Mouse (Mus musculus) kidney, postnatal 0 days (tissue): ENCODE measurements around the gene Irf2bp2. TPM values are rescaled to one million over a fixed set of nuclear protein-coding genes. Genes with fewer than 3 reads are reported as not detected.

ENCODE experiments used
- ATAC-seq: fragments of 200-750 bp; cut with Nextera tagmentation; replicated peaks from 2 replicates; pipeline ENCODE4 v1.8.0; 2017; ENCODE audit warnings: low read depth, moderate number of reproducible peaks, moderate TSS enrichment, moderate library complexity; ENCODE audit not compliant: low FRiP score
- DNase-seq: peaks from one replicate; pipeline ENCODE4 v3.0.0-alpha.2; 2016; ENCODE audit warnings: low spot score
- H3K27ac ChIP-seq: fragments of 300-500 bp; sonication (generic); 2 replicates; pipeline ENCODE4 v1.5.1; 2014; ENCODE audit warnings: mild to moderate bottlenecking
- H3K27me3 ChIP-seq: fragments of 300-500 bp; sonication (generic); 2 replicates; pipeline ENCODE4 v1.6.1; 2014; ENCODE audit warnings: low read length, mixed read lengths; ENCODE audit not compliant: insufficient read depth
- H3K36me3 ChIP-seq: fragments of 300-500 bp; sonication (generic); 2 replicates; pipeline ENCODE4 v1.6.1; 2014; ENCODE audit warnings: low read length, mixed read lengths; ENCODE audit not compliant: insufficient read depth
- H3K4me1 ChIP-seq: fragments of 300-500 bp; sonication (generic); replicated peaks from 2 replicates; pipeline ENCODE4 v1.6.1; 2014; ENCODE audit warnings: antibody characterized with exemption, low read length, mixed read lengths; ENCODE audit not compliant: insufficient read depth
- H3K4me2 ChIP-seq: fragments of 300-500 bp; sonication (generic); 2 replicates; pipeline ENCODE4 v1.6.1; 2014; ENCODE audit warnings: mild to moderate bottlenecking, low read length, moderate library complexity, mixed read lengths
- H3K4me3 ChIP-seq: fragments of 300-500 bp; sonication (generic); replicated peaks from 2 replicates; pipeline ENCODE4 v1.5.1; 2014; ENCODE audit warnings: low read depth, low read length
- H3K9ac ChIP-seq: fragments of 300-500 bp; sonication (generic); 2 replicates; pipeline ENCODE4 v1.6.1; 2014; ENCODE audit warnings: low read depth, low read length
- H3K9me3 ChIP-seq: fragments of 300-500 bp; sonication (generic); replicated peaks from 2 replicates; pipeline ENCODE4 v1.6.1; 2016; ENCODE audit warnings: low read length, inconsistent platforms, mixed read lengths
- CTCF ChIP-seq: IDR thresholded peaks from 2 replicates; pipeline ENCODE4 v1.5.1; 2016; ENCODE audit warnings: antibody characterized with exemption, low read depth, mild to moderate bottlenecking, moderate library complexity
- WGBS: fragments of 180-500 bp; shearing (Covaris S2); extraction: QIAGEN DNeasy Blood & Tissue Kit; methylation state at CpG from one replicate; pipeline ENCODE4 v1.1.7; 2014; 5-methylcytosine and 5-hydroxymethylcytosine counted together
- polyA plus RNA-seq: library from polyadenylated mRNA; unstranded; fragments of >200 nt; fragmentation: Nextera tagmentation; extraction: Ambion mirVana; gene quantifications from 2 replicates; pipeline ENCODE4 v1.2.1, GENCODE M21; 2015

The Irf2bp2 gene
- polyA plus RNA-seq, 1 experiment from 2014 or later = 15.6 TPM

DNA sequence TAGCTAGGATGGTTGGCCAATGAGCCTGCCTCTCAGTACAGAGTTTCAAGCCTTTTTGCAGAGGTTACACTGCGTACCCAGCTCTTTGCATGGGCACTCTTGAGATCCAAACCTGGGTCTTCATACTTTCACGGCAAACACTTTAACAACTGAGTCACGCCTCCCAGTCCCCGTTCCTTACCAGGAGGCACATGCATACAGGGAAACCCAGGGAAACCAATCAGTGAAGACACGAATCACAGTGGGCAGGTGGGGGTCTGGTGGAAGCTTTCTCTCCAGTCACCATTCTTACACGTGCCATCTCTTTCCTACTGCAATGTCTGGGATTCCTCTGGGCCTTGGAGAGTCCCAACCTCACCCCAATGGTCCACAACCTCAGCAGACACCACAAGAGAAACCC, 12.1 kb downstream of the Irf2bp2 start:
- H3K9ac ChIP-seq = no peak overlapping the region
- no peak overlapping the region for H3K27ac ChIP-seq
- DNase-seq (no peak), ATAC-seq (no peak)
- H3K9me3 ChIP-seq = no peaks in the 10 kb centered on the region
- H3K4me1 ChIP-seq = peaks cover 13% of the 10 kb centered on the region
- no peak for TF ChIP-seq CTCF
- 94% methylated on average over 6 of the region's 6 CpGs for WGBS
- no peak overlapping the region for H3K4me2 ChIP-seq
- H3K27me3 ChIP-seq = no peaks in the 10 kb centered on the region
- H3K4me3 ChIP-seq = no peak overlapping the region
- H3K36me3 ChIP-seq = peaks cover 5% of the 10 kb centered on the region; the same call in 1 of the 2 replicates

DNA sequence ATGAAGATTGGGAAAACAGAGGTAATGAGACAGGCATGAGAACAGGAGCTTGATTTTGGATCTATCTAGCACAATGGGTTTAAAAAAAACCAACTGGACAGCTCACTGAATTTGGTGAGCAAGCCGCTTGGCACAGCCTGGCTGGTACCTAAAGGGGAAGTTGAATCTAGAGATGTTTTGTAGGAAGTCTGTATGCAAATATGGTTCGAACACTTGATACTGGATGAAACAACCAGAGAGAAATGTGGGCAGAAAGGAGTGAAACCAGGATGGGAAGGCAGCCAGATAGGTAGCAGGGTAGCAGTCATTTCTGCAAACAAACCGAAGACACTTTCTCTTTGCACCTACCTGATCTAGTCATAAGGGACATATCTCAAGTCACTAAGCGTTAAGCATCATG, 13.0 kb downstream of the Irf2bp2 start:
- Histone ChIP-seq H3K27me3 (no peaks in the 10 kb centered on the region), H3K36me3 (0 out of 2 replicates have a peak, but pooled peaks cover under 1% of the 10 kb centered on the region), H3K27ac (no peak overlapping the region), H3K4me2 (no peak overlapping the region), H3K4me3 (no peak overlapping the region), H3K9ac (no peak overlapping the region), H3K4me1 (peaks cover 10% of the 10 kb centered on the region), H3K9me3 (no peaks in the 10 kb centered on the region)
- DNase-seq (no peak), ATAC-seq (no peak)
- no peak for TF ChIP-seq CTCF
- WGBS = 96% methylated on average over 4 of the region's 4 CpGs

DNA sequence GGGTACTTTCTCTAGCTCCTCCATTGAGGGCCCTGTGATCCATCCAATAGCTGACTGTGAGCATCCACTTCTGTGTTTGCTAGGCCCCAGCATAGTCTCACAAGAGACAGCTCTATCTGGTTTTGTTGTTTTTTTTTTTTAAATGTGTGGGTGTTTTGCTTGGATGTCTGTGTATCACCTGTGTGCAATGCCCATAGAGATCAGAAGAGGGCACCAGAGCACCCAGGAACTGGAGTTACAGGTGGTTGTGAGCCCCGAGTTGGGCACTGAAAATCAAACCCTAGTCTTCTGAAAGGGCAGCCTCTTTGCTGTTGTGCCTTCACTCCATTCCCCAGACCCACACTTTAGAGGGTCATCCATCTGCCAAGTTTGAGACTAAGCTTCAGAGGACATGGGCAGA, 13.7 kb downstream of the Irf2bp2 start:
- ATAC-seq = no peak

DNA sequence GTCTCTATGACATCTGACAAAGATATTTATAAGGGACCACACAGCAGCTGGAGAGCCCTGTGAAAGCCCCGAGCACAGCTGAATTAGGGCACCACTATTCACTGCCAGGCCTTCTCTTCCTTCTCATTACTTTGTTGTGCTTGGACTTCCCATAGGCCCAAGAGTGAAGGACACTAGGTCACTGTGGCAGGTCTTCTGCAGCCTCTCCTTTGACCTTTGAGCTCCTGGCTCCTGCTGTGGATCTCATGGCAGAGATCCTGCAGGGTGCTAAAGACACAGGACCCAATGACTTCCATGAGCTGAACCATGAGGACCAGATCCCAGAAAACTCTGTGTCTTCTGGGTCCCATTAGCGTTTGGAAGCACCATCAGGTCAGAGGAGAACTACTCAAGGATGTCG, 15.1 kb downstream of the Irf2bp2 start:
- no peak for ATAC-seq
- 82% methylated on average over 3 of the region's 3 CpGs for WGBS

More for the DNA sequence above, 13.7 kb downstream of the Irf2bp2 start:
- Histone ChIP-seq H3K9me3 (no peaks in the 10 kb centered on the region), H3K4me1 (peaks cover 10% of the 10 kb centered on the region), H3K9ac (no peak overlapping the region), H3K36me3 (no peaks in the 10 kb centered on the region), H3K4me3 (no peak overlapping the region), H3K4me2 (no peak overlapping the region), H3K27ac (no peak overlapping the region), H3K27me3 (no peaks in the 10 kb centered on the region)
- WGBS = 92% methylated on average over 1 of the region's 1 CpGs
- no peak for DNase-seq
- no peak for TF ChIP-seq CTCF

DNA sequence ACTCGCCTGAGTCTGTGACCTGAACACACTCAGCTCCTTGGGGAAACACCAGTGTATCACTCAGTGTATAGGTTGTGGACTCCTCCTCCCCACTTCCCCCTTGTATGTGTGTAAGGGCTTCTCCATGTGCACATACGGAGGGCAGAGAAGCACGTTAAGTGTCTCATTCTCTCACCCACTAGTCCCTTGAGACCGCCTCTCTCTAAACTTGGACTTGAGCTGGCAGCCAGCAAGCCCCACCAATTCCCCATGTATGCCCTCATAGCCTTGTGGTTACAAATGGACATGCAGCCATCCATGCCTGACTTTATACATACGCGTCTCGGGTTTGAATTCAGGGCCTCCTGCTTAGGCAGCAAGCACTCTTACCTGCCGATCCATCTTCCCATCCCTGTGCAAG, 16.9 kb downstream of the Irf2bp2 start:
- H3K36me3 ChIP-seq = no peaks in the 10 kb centered on the region
- no peaks in the 10 kb centered on the region for H3K9me3 ChIP-seq
- no peak for TF ChIP-seq CTCF
- no peak overlapping the region for H3K27ac ChIP-seq
- 90% methylated on average over 8 of the region's 8 CpGs for WGBS
- ATAC-seq (no peak), DNase-seq (no peak)
- H3K4me3 ChIP-seq = no peak overlapping the region
- no peaks in the 10 kb centered on the region for H3K4me1 ChIP-seq
- no peak overlapping the region for H3K4me2 ChIP-seq
- no peak overlapping the region for H3K9ac ChIP-seq
- H3K27me3 ChIP-seq = no peaks in the 10 kb centered on the region

More for the DNA sequence above, 15.1 kb downstream of the Irf2bp2 start:
- Histone ChIP-seq H3K27me3 (no peaks in the 10 kb centered on the region), H3K36me3 (no peaks in the 10 kb centered on the region), H3K9ac (no peak overlapping the region), H3K4me1 (no peaks in the 10 kb centered on the region), H3K4me2 (no peak overlapping the region), H3K9me3 (no peaks in the 10 kb centered on the region), H3K4me3 (no peak overlapping the region), H3K27ac (no peak overlapping the region)
- DNase-seq = no peak
- no peak for TF ChIP-seq CTCF

DNA sequence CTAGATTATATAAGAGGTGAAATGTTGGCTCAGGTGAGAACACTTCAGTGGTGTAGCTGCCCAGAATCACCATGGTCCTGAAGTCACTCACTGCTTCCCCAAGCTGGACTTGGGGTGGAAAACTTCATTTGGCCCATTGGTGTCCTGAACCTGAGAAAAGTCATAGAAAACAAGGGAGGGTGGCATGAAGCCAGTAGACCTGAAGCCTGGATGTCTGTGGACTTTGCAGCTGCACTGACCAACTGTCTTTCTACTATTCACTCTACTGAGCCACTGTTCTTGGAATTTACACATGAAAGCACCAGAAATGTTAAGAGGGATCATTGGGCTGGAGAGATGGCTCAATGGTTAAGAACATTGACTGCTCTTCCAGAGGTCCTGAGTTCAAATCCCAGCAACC, 17.7 kb downstream of the Irf2bp2 start:
- H3K9me3 ChIP-seq = no peaks in the 10 kb centered on the region
- H3K27ac ChIP-seq = no peak overlapping the region
- no peak overlapping the region for H3K4me2 ChIP-seq
- H3K27me3 ChIP-seq = no peaks in the 10 kb centered on the region
- no peaks in the 10 kb centered on the region for H3K4me1 ChIP-seq
- no peaks in the 10 kb centered on the region for H3K36me3 ChIP-seq
- no peak for DNase-seq
- no peak overlapping the region for H3K9ac ChIP-seq
- no peak overlapping the region for H3K4me3 ChIP-seq
- TF ChIP-seq CTCF = no peak
- ATAC-seq = no peak
